Mouse (Mus musculus): ENCODE results near the gene S1pr2.

The S1pr2 gene

GRCm38 (mm10) chr9:20972141-20972992 lies 4.2 kb downstream of the S1pr2 start:
- in situ Hi-C loops (cut with MboI): no loop called here

- in situ Hi-C loops (cut with MboI): no loop called here
Measured at GRCm38 (mm10) chr9:20971751-20972140, 4.8 kb downstream of the S1pr2 start.

- in situ Hi-C loops (cut with MboI): no loop called here
Measured at GRCm38 (mm10) chr9:20966747-20967146, 9.8 kb downstream of the S1pr2 start.

GRCm38 (mm10) chr9:20966008-20966407 lies 10.6 kb downstream of the S1pr2 start:
- in situ Hi-C loops (cut with MboI): no loop called here

- in situ Hi-C loops (cut with MboI): no loop called here
Measured at GRCm38 (mm10) chr9:20965606-20966005, 11.0 kb downstream of the S1pr2 start.

- in situ Hi-C loops (cut with MboI): no loop called here
Measured at GRCm38 (mm10) chr9:20961557-20961956, 15.0 kb downstream of the S1pr2 start.

GRCm38 (mm10) chr9:20959430-20959938 lies 17.1 kb downstream of the S1pr2 start, which contains the start of gene Dnmt1:
TSS of gene Dnmt1 (minus strand) at chr9:20959888.
- in situ Hi-C loops (cut with MboI): no loop called here

GRCm38 (mm10) chr9:20956989-20957388 lies 19.6 kb downstream of the S1pr2 start:
- in situ Hi-C loops (cut with MboI): no loop called here

- in situ Hi-C loops (cut with MboI): no loop called here
Measured at GRCm38 (mm10) chr9:20952520-20953227, 23.9 kb downstream of the S1pr2 start.

- in situ Hi-C loops (cut with MboI): no loop called here
Measured at GRCm38 (mm10) chr9:20951966-20952519, 24.5 kb downstream of the S1pr2 start.

- in situ Hi-C loops (cut with MboI): no loop called here
Measured at GRCm38 (mm10) chr9:20951441-20951840, 25.1 kb downstream of the S1pr2 start.

- in situ Hi-C loops (cut with MboI): no loop called here
Measured at GRCm38 (mm10) chr9:20950419-20950818, 26.2 kb downstream of the S1pr2 start.

- in situ Hi-C loops (cut with MboI): no loop called here
Measured at GRCm38 (mm10) chr9:20946066-20946880, 30.3 kb downstream of the S1pr2 start.

- in situ Hi-C loops (cut with MboI): no loop called here
Measured at GRCm38 (mm10) chr9:20944697-20945370, 31.7 kb downstream of the S1pr2 start.

- in situ Hi-C loops (cut with MboI): no loop called here
Measured at GRCm38 (mm10) chr9:20943911-20944310, 32.7 kb downstream of the S1pr2 start.

- in situ Hi-C loops (cut with MboI): no loop called here
Measured at GRCm38 (mm10) chr9:20943396-20943795, 33.2 kb downstream of the S1pr2 start.

GRCm38 (mm10) chr9:20923258-20923657 lies 53.3 kb downstream of the S1pr2 start:
- in situ Hi-C loops (cut with MboI): no loop called here

GRCm38 (mm10) chr9:20916160-20916559 lies 60.4 kb downstream of the S1pr2 start:
- in situ Hi-C loops (cut with MboI): no loop called here
